Mouse (Mus musculus) embryo, embryonic 10.5 days (tissue): ENCODE data around the gene Ncoa6.

Experiments used
- DNase-seq: peaks from one replicate; pipeline ENCODE4 v3.0.0-alpha.2; 2015; ENCODE audit warnings: low spot score

The Ncoa6 gene

DNA sequence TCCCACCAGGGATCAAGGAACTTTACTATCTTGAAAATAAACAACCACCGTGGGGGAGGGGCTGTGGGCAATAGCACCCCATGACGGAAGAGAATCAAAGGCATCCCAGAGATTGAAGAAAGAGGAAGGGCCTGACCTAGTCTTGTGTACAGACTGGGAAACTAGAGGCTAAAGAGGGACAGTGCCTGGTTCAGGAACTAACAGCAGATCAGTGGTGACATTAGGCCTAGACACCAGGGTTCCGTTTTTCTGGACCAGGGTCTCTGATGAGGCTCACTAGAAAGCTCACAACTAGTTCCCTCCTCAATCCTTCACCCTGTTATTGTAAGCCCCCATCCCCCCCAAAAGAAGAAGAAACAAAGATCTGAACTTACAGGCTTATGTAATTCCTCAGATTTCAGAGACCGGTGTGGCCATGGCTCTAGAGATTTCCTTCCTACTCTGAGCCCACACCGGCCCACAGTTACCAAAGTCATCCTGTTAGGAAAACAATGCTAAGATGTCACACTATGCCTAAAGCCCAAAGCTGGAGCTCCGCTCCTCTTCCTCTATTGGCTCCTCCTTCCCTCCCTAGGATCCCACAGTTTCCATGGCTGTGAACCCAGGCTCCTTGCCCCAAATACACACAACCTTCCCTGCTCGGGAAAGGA is 105.9 kb downstream of the Ncoa6 start:
- DNase-seq: no peak

DNA sequence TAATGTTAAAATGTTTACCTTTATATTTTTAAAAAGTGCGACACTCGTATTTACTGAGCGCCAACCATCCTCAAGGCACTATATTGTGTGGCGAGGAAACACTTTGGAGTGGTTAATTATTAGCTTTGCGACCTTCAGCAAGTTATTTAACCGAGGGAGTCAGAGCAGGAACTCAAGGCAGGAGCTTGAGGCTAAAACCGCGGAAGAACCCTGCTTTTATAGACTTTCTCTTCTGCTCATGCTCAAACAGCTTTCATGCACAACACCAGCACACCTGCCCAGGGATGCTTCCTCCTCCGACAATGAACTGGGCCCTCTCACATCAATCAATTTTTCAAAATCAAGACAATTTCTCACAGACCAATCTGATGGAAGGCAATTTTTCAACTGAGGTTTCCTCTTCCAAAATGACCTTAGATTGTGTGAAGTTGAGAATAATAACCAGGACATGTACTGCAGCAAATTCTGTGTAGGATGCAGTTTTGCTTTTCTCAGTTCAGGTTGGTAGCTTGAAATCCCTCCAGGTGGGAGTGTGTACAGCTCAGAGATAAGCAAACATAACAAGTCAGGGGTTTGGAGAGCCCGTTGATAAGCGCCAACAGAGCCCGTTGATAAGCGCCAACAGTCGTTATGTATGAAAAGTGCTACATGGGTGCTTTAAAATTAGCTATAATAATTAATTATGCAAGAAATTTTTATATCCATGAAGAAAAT is 115.9 kb downstream of the Ncoa6 start:
- DNase-seq: peak; percentile 40

DNA sequence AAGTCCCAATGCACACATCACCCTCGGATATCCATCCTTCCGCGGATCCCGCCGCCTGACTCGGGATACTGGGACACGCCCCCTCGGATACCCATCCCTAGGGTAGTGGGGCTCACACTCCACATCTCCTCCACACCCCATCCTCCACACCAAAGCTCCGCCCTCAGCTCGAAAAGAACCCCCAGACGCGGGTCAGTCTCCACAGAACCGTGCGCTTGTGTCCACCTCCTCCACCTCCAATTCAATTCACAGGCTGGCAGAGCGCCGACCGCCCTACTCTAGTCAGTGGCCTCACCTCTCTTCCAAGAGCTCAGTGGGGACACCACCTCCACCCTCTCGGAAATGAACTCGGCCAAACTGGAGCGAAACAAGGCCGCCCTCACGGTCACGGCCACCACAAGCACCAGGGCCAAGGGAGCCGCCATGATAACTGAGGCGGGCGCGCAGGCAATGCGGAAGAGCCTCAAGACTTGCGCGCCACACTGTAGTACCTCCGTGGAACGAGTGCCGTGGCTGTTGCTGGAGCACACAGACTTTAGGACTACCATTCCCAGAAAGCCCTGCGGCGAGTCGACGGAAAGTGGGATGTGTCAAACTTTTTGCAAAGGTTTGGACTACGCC is 116.6 kb downstream of the Ncoa6 start, which contains the start of gene Pigu:
TSS of gene Pigu (minus strand) at position 460 of the 621 bp plus-strand sequence.
- peak; percentile 99 for DNase-seq

GRCm38 (mm10) chr2:155354402-155354801 is 119.3 kb downstream of the Ncoa6 start:
- DNase-seq: no peak

DNA sequence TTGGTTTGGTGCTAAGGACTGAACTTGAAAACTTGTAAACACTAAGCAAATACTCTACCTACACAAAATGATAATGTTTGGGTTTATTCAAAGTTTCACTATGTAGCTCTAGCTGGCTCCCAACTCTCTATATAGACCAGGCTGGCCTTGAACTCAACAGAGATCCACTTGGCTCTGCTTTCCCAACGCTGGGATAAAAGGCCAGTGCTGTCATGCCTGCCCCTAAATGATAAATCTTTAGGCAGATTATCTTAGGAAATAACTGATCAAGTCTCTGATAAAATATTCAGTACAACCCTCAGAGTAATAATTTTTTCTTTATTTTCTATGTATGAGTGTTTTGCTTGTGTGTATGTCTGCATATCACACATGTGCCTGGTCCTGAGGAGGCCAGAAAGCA is 127.0 kb downstream of the Ncoa6 start:
- DNase-seq: no peak
